Mouse (Mus musculus) cerebellum, postnatal 25 days (tissue): ENCODE measurements at regions not wholly inside any gene's neighbourhood (a gene's known extent, or its start where the extent isn't known, plus 50 kb on each side); places are given as distances from the start of the nearest gene placed in this dataset.

Experiments
- DNase-seq, 2 experiments: peaks; one replicate each; pipeline ENCODE4 v3.0.0; 2021; ENCODE audit warnings: mixed read lengths in 2 of 2

GRCm38 (mm10) chr13:84763916-84764315 is 425.3 kb upstream of the Ccnh start:
- no peak for DNase-seq

DNA sequence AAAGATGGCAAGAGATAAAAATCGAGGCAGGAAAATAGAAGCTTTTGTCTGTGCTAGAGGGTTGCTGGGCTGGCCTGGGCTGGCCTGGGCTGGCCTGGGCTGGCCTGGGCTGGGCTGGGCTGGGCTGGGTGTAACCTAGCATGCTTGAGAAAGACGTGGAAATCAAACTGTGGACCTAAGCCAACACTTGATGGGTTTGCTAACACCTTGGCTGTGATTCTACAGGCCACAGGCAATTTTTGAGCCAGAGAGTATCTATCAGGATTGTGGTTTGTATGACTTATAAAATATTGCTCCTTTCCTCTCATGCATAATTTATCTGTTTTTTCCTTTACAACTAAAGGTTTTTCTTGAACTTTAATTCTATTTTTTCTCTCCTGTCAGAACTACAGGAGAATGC is 417.3 kb upstream of the Ccnh start:
- no peak for DNase-seq

GRCm38 (mm10) chr13:84783017-84783937 is 405.9 kb upstream of the Ccnh start:
- peak in 1 of 2 experiments; percentile 22 for DNase-seq

- no peak for DNase-seq
These were observed 384.8 kb upstream of the Ccnh start for GRCm38 (mm10) chr13:84804241-84804980.

DNA sequence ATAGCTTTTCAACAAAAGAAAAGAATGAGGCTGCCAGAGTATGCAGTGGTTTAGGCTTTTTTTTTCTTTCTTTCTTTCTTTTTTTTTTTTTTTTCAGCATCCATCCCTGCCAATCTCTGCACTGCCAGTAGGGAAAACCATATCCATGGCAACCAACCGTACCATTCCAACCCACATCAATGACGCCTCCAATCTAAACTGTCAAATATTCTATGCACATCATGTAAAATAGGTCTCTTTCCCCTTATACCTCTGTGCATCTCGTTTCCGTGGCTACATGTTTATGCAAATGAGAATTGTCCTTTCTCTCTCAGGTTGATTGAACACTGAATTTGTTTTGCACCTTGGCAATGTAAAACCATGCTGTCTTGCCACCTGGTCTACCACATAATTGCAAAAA is 384.0 kb upstream of the Ccnh start:
- DNase-seq: no peak

DNA sequence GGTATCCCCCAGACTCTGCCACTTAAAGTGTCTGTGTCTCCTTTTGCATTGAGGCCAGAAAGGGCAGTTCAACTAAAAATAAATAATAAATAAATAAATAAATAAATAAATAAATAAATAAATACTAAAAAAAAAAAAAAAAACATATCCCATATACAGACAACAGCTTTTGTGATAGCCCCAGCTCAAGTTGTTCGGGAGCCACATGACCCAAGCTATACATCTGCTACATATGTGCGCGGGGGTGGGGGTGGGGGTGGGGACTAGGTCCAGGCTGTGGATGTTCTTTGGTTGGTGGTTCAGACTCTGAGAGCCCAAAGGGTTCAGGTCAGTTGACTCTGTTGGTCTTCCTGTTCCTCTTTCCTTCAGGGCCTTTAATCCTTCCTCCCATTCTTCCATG is 379.6 kb upstream of the Ccnh start:
- no peak for DNase-seq
